Comparison of ENCODE assay signal across 8 mouse cellular contexts in the genomic region with DNA sequence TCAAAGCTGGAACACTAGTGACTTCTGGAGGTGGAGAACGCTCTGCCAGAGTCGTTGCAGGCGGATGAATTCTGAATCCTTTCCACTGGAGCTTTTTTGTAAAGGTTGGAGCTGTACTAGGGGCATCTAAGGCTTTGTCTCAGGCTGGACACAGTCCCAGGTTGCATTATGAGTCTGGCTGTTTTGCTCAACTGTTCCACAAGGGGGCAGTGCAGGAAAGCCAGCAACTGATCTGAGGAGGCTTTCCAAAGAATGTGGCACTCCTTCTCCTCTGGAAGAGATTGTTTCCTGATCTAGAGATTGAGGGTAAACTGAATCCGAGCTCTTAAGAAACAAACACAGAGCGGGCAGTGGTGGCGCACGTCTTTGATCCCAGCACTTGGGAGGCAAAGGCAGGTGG.
DNase-seq lines count a peak whose midpoint lies in the region; ATAC-seq and TF ChIP-seq lines count a peak whose summit lies in the region.

No protein-coding gene starts in this region.

- peak; percentile 74; the same call in 1 of the 2 replicates for TF ChIP-seq CTCF in testis, adult 2 months (IDR thresholded peaks at IDR 0.05; ENCODE audit: control insufficient read depth, insufficient read depth, insufficient replicate concordance, low read depth, low read length)

- no peak for TF ChIP-seq POLR2A in testis, adult 2 months (IDR thresholded peaks at IDR 0.05; ENCODE audit: control insufficient read depth, low read depth, low read length)

- peak; percentile 87 for ATAC-seq in granulocyte monocyte progenitor cell, adult 5-6 weeks (replicated peaks; ENCODE audit: poor library complexity, severe bottlenecking)
- peak; percentile 72 for ATAC-seq in kidney, embryonic 14.5 days (ENCODE audit: low FRiP score, low TSS enrichment)
- peak; percentile 37; the same call in 1 of the 2 replicates for ATAC-seq in limb, embryonic 13.5 days (ENCODE audit: low FRiP score, low read depth)

- H3K27ac ChIP-seq in kidney, embryonic 14.5 days (ENCODE audit: low read depth, low read length) = no peak overlapping the region
- H3K27ac ChIP-seq in limb, embryonic 13.5 days = no peak overlapping the region
- no peak overlapping the region for H3K27ac ChIP-seq in testis, adult 2 months (ENCODE audit: control insufficient read depth, insufficient read depth, low read depth, low read length)

- H3K9me3 ChIP-seq in kidney, embryonic 14.5 days (ENCODE audit: control insufficient read depth, low read length) = no peaks in the 10 kb centered on the region
- no peaks in the 10 kb centered on the region for H3K9me3 ChIP-seq in limb, embryonic 13.5 days

- H3K4me1 ChIP-seq in kidney, embryonic 14.5 days (ENCODE audit: control insufficient read depth, insufficient read depth, low read length) = no peaks in the 10 kb centered on the region
- H3K4me1 ChIP-seq in limb, embryonic 13.5 days = 0 out of 2 replicates have a peak, but pooled peaks cover 3% of the 10 kb centered on the region
- no peaks in the 10 kb centered on the region for H3K4me1 ChIP-seq in testis, adult 2 months (ENCODE audit: control insufficient read depth, insufficient read depth, low read length)

- peak; percentile 41 for DNase-seq in 3134 (ENCODE audit: extremely low read depth, insufficient read length, low spot score)
- DNase-seq in adrenal gland, postnatal 10 days = peak; percentile 86
- DNase-seq in embryo, embryonic 11.5 days (ENCODE audit: low read depth, low spot score) = peak; percentile 77
- DNase-seq in natural killer cell, adult 2 months (ENCODE audit: low spot score in 2 of 2) = peak; percentile 1 to 2

- WGBS in kidney, embryonic 14.5 days = 4% methylated on average over 7 of the region's 7 CpGs
- WGBS in limb, embryonic 13.5 days = 9% methylated on average over 7 of the region's 7 CpGs

- no peaks in the 10 kb centered on the region for H3K27me3 ChIP-seq in kidney, embryonic 14.5 days (ENCODE audit: control insufficient read depth, insufficient read depth, low read length)
- H3K27me3 ChIP-seq in limb, embryonic 13.5 days = no peaks in the 10 kb centered on the region
- H3K27me3 ChIP-seq in testis, adult 2 months (ENCODE audit: control insufficient read depth, insufficient read depth, low read length) = no peaks in the 10 kb centered on the region

- no peak overlapping the region for H3K9ac ChIP-seq in kidney, embryonic 14.5 days (ENCODE audit: low read depth, low read length)
- no peak overlapping the region for H3K9ac ChIP-seq in limb, embryonic 13.5 days

- H3K4me3 ChIP-seq in kidney, embryonic 14.5 days (ENCODE audit: low read length) = no peak overlapping the region
- H3K4me3 ChIP-seq in limb, embryonic 13.5 days = no peak overlapping the region
- H3K4me3 ChIP-seq in testis, adult 2 months (ENCODE audit: control insufficient read depth, low read depth, low read length) = no peak overlapping the region

- no peak overlapping the region for H3K4me2 ChIP-seq in kidney, embryonic 14.5 days (replicated peaks; ENCODE audit: low read depth, low read length)
- no peak overlapping the region for H3K4me2 ChIP-seq in limb, embryonic 13.5 days (replicated peaks)

- H3K36me3 ChIP-seq in kidney, embryonic 14.5 days (ENCODE audit: control insufficient read depth, insufficient read depth, low read length) = no peaks in the 10 kb centered on the region
- no peaks in the 10 kb centered on the region for H3K36me3 ChIP-seq in limb, embryonic 13.5 days
- no peaks in the 10 kb centered on the region for H3K36me3 ChIP-seq in testis, adult 2 months (ENCODE audit: control insufficient read depth, insufficient read depth, low read length)

Comparison
In these comparisons a context has a peak if more than half of its experiments do, and no peak if none do; other contexts are left out.
1. DNase-seq: peak in every context shown above with its lines; median percentile 86 in adrenal gland, postnatal 10 days; 77 in embryo, embryonic 11.5 days; 41 in 3134; 2 in natural killer cell, adult 2 months.
2. ATAC-seq: peak in every context shown above with its lines; median percentile 87 in granulocyte monocyte progenitor cell, adult 5-6 weeks; 72 in kidney, embryonic 14.5 days; 37 in limb, embryonic 13.5 days.